Mouse (Mus musculus) forebrain, embryonic 16.5 days (tissue): ENCODE results near the gene Mroh3. TPM values are rescaled to one million over a fixed set of nuclear protein-coding genes. Genes with fewer than 3 reads are reported as not detected.

ENCODE experiments used
- ATAC-seq: fragments of 200-750 bp; cut with Nextera tagmentation; 2 replicates; pipeline ENCODE4 v1.8.0; 2017; ENCODE audit warnings: mild to moderate bottlenecking, moderate library complexity
- H3K27ac ChIP-seq: fragments of 300-500 bp; sonication (generic); 2 replicates; pipeline ENCODE4 v1.5.1; 2014; ENCODE audit warnings: low read length, control low read depth
- H3K27me3 ChIP-seq: fragments of 300-500 bp; sonication (generic); replicated peaks from 2 replicates; pipeline ENCODE4 v1.6.1; 2014; ENCODE audit warnings: low read length; ENCODE audit not compliant: control insufficient read depth, insufficient read depth
- H3K36me3 ChIP-seq: fragments of 300-500 bp; sonication (generic); 2 replicates; pipeline ENCODE4 v1.6.1; 2014; ENCODE audit not compliant: control insufficient read depth, insufficient read depth
- H3K4me1 ChIP-seq: fragments of 300-500 bp; sonication (generic); replicated peaks from 2 replicates; pipeline ENCODE4 v1.6.1; 2014; ENCODE audit warnings: low read length; ENCODE audit not compliant: control insufficient read depth, insufficient read depth
- H3K4me2 ChIP-seq: fragments of 300-500 bp; sonication (generic); 2 replicates; pipeline ENCODE4 v1.6.1; 2014; ENCODE audit warnings: mild to moderate bottlenecking, low read length, control low read depth
- H3K4me3 ChIP-seq: fragments of 300-500 bp; sonication (generic); replicated peaks from 2 replicates; pipeline ENCODE4 v1.5.1; 2014; ENCODE audit warnings: mild to moderate bottlenecking, low read length, control low read depth
- H3K9ac ChIP-seq: fragments of 300-500 bp; sonication (generic); replicated peaks from 2 replicates; pipeline ENCODE4 v1.6.1; 2014; ENCODE audit warnings: low read depth, low read length, control low read depth
- H3K9me3 ChIP-seq: fragments of 300-500 bp; sonication (generic); 2 replicates; pipeline ENCODE4 v1.6.1; 2016; ENCODE audit warnings: low read length; ENCODE audit not compliant: control insufficient read depth
- WGBS: fragments of 180-500 bp; shearing (Covaris S2); extraction: QIAGEN DNeasy Blood & Tissue Kit; methylation state at CpG from one replicate; pipeline ENCODE4 v1.1.7; 2014; 5-methylcytosine and 5-hydroxymethylcytosine counted together
- polyA plus RNA-seq: library from polyadenylated mRNA; unstranded; fragments of >200 nt; fragmentation: Nextera tagmentation; extraction: Ambion mirVana; gene quantifications from 2 replicates; pipeline ENCODE4 v1.2.1, GENCODE M21; 2015

Gene Mroh3
- 0.16 TPM in 1 of 2 replicates, not detected in the other for polyA plus RNA-seq

GRCm38 (mm10) chr1:136212803-136213202 lies at the start of gene Mroh3:
Mroh3 (minus strand) TSS chr1:136212828.
- Histone ChIP-seq H3K27me3 (no peaks in the 10 kb centered on the region), H3K4me2 (no peak within 1 kb of the TSS), H3K4me3 (no peak within 1 kb of the TSS), H3K36me3 (no peaks in the 10 kb centered on the region; the same call in 1 of the 2 replicates), H3K4me1 (no peaks in the 10 kb centered on the region), H3K27ac (no peak within 1 kb of the TSS), H3K9me3 (no peaks in the 10 kb centered on the region), H3K9ac (no peak within 1 kb of the TSS)
- WGBS, result 42% methylated on average over 3 of the region's 3 CpGs
- peak; percentile 64 for ATAC-seq

DNA sequence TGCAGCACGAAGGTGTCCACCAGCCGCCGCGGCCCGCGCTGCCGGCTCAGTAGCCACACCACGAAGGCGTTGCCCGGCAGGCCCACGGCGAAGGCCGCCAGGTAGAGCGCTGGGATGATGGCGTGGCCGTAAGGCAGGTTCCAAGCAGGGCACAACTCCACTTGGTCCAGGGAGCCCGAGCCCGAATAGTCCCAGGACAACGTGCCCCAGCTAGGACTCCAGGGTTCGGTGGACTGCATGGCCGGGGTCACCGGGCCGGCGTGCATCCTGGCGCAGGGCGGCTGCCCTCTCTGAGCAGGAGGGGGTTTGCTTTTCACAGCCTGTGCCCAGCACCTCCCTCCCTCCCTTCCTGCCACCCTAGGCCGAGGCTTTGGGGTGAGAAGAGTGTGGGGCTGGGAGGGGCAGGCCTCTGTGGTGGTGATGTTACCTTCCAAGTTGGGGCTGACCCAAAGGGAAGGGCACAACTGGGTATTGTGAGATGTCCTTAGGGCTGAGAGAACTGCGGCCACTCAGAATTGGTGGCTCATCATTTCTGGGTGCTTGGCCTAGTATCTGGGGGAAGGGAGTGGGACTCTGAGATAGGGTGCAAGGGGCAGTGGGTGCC lies 48.1 kb upstream of the Mroh3 start, which contains the start of gene Gpr25:
Gpr25 (minus strand) TSS at position 239 of the 604 bp plus-strand sequence.
- H3K36me3 ChIP-seq, result no peaks in the 10 kb centered on the region
- H3K9ac ChIP-seq, result peak within 1 kb of the TSS; percentile 75
- peak; percentile 29 for ATAC-seq
- peaks cover 14% of the 10 kb centered on the region for H3K4me1 ChIP-seq
- H3K27me3 ChIP-seq, result peaks cover 30% of the 10 kb centered on the region
- WGBS, result 5% methylated on average over 28 of the region's 28 CpGs
- H3K4me2 ChIP-seq, result peak within 1 kb of the TSS; percentile 96
- peak within 1 kb of the TSS; percentile 66 for H3K4me3 ChIP-seq
- H3K9me3 ChIP-seq, result no peaks in the 10 kb centered on the region
- H3K27ac ChIP-seq, result no peak within 1 kb of the TSS

DNA sequence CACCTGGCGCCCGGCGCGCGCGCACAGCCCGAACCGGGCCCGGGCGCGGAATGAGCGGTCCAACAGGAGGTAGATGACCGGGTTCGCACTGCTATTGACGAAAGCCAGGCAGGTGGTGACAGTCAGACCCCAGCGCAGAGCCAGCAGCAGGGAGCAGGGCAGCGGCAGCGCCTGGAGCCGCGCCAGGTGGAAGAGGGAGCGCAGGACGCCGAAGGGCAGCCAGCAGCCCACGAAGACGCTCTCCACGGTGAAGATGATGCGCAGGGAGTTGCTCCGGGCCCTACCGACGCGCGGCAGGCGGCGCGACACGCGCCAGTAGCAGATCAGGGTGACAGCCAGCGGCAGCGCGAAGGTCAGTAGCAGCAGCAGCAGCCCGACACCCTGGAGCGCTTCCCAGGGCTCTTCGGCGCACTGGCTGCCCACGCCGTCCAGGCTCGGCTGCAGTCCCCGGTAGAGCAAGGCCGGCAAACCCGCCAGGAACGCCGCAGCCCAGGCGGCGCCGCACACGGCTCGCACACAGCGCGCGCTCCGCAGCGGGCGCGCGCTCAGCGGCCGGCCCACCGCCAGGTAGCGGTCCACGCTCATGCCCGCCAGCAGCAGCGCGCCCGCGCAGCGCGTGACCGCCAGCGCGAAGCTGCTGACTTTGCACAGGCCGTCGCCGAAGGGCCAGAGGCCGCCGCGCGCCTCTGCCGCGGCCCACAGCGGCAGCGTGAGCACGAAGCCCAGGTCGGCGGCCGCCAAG lies 47.4 kb upstream of the Mroh3 start:
- peaks cover 30% of the 10 kb centered on the region for H3K27me3 ChIP-seq

GRCm38 (mm10) chr1:136259543-136259892 lies 46.9 kb upstream of the Mroh3 start:
- WGBS, result 4% methylated on average over 16 of the region's 16 CpGs
- no peak for ATAC-seq
- Histone ChIP-seq H3K9ac (peak overlapping the region; percentile 75), H3K27me3 (peaks cover 30% of the 10 kb centered on the region), H3K4me3 (peak overlapping the region; percentile 66), H3K36me3 (no peaks in the 10 kb centered on the region), H3K4me2 (peak overlapping the region; percentile 96), H3K9me3 (no peaks in the 10 kb centered on the region), H3K27ac (no peak overlapping the region), H3K4me1 (peaks cover 14% of the 10 kb centered on the region)

More for the DNA sequence above, 47.4 kb upstream of the Mroh3 start:
- peak overlapping the region; percentile 75 for H3K9ac ChIP-seq
- H3K27ac ChIP-seq, result no peak overlapping the region
- peak overlapping the region; percentile 96 for H3K4me2 ChIP-seq
- H3K9me3 ChIP-seq, result no peaks in the 10 kb centered on the region
- WGBS, result 1% methylated on average over 89 of the region's 95 CpGs
- H3K36me3 ChIP-seq, result no peaks in the 10 kb centered on the region
- H3K4me3 ChIP-seq, result peak overlapping the region; percentile 66
- H3K4me1 ChIP-seq, result peaks cover 14% of the 10 kb centered on the region
- ATAC-seq, result peak; percentile 81

DNA sequence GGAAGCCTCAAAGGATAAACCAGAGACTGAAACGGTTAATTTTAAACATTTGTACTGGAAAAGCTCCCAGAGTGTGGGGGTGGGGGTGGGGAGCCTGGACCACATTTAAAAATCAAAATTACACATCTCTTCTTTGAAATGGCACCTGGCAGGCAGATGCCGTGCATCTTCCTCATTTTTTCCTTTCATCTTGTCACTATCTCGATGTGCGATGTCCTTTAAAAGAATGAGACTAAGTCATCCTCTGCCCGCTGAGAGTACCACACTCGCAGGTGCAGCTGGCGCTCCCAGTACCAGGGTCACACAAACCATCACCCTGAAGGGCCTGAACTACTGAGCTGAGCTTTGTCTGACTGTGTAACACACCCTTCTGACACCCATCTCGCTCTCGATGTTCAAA lies 45.9 kb upstream of the Mroh3 start:
- no peaks in the 10 kb centered on the region for H3K9me3 ChIP-seq
- H3K4me2 ChIP-seq, result no peak overlapping the region
- no peak for ATAC-seq
- peaks cover 14% of the 10 kb centered on the region for H3K4me1 ChIP-seq
- peaks cover 30% of the 10 kb centered on the region for H3K27me3 ChIP-seq
- no peak overlapping the region for H3K9ac ChIP-seq
- no peak overlapping the region for H3K4me3 ChIP-seq
- H3K36me3 ChIP-seq, result no peaks in the 10 kb centered on the region
- 71% methylated on average over 9 of the region's 9 CpGs for WGBS
- H3K27ac ChIP-seq, result no peak overlapping the region

DNA sequence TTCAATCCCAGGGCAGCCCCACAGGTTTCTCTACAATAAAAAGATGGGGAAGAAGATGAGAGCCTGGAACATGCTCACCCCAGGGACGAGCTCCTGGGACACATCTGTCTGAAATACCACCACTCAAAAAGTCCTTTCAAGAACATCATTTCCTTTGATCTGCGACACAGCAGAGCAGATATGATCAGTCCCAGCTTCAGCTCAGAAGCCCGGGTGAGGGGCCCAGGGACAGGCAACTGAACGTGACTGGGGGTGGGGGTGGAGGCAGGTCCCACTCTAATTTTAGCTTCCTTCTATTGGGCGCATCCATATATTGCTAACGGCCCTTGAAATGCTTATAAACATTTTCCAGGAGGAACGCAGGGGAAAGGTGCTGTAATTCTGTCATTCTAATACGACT lies 43.0 kb upstream of the Mroh3 start:
- Histone ChIP-seq H3K36me3 (no peaks in the 10 kb centered on the region), H3K9ac (no peak overlapping the region), H3K27me3 (peaks cover 21% of the 10 kb centered on the region), H3K4me2 (no peak overlapping the region), H3K4me1 (peaks cover 9% of the 10 kb centered on the region), H3K27ac (no peak overlapping the region), H3K9me3 (no peaks in the 10 kb centered on the region), H3K4me3 (no peak overlapping the region)
- WGBS, result 58% methylated on average over 8 of the region's 8 CpGs
- no peak for ATAC-seq

DNA sequence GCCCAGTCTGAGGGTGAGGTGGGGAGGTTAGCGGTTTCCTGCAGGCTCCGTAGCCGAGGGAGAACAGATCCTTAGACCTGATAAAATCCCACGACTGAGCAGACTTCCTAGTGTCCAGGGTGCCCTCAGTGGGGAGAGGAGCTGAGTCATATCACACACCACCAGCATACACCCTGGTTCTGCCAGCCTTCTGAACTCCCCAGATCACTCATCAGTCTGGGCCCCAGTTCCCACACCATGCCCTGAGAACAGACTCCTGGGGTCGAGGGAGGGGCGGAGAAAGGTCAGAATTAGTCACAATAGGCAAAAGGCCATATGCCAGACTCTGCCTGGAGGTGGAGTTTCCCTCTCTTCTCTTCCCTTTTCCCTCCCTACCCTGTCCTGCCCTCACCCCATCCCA lies 42.5 kb upstream of the Mroh3 start:
- H3K36me3 ChIP-seq, result no peaks in the 10 kb centered on the region
- H3K4me3 ChIP-seq, result no peak overlapping the region
- H3K9ac ChIP-seq, result no peak overlapping the region
- no peaks in the 10 kb centered on the region for H3K9me3 ChIP-seq
- no peak overlapping the region for H3K27ac ChIP-seq
- no peak for ATAC-seq
- no peak overlapping the region for H3K4me2 ChIP-seq
- H3K4me1 ChIP-seq, result peaks cover 6% of the 10 kb centered on the region
- 32% methylated on average over 6 of the region's 6 CpGs for WGBS
- peaks cover 21% of the 10 kb centered on the region for H3K27me3 ChIP-seq

- no peak for ATAC-seq
- WGBS, result 84% methylated on average over 10 of the region's 10 CpGs
Measured at GRCm38 (mm10) chr1:136254503-136255065, 42.0 kb upstream of the Mroh3 start.

GRCm38 (mm10) chr1:136253472-136253871 lies 40.8 kb upstream of the Mroh3 start:
- H3K27ac ChIP-seq, result no peak overlapping the region
- no peak overlapping the region for H3K9ac ChIP-seq
- no peak overlapping the region for H3K4me2 ChIP-seq
- ATAC-seq, result no peak
- H3K4me3 ChIP-seq, result no peak overlapping the region
- H3K36me3 ChIP-seq, result no peaks in the 10 kb centered on the region
- no peaks in the 10 kb centered on the region for H3K9me3 ChIP-seq
- no peaks in the 10 kb centered on the region for H3K4me1 ChIP-seq
- peaks cover 9% of the 10 kb centered on the region for H3K27me3 ChIP-seq
- WGBS, result 32% methylated on average over 2 of the region's 2 CpGs

More at GRCm38 (mm10) chr1:136254503-136255065, 42.0 kb upstream of the Mroh3 start:
- Histone ChIP-seq H3K4me2 (no peak overlapping the region), H3K4me3 (no peak overlapping the region), H3K4me1 (peaks cover 2% of the 10 kb centered on the region), H3K36me3 (no peaks in the 10 kb centered on the region), H3K9me3 (no peaks in the 10 kb centered on the region), H3K9ac (no peak overlapping the region), H3K27ac (no peak overlapping the region), H3K27me3 (peaks cover 18% of the 10 kb centered on the region)
